Mouse (Mus musculus) frontal cortex, postnatal 36 days (tissue): Measurements from ENCODE around the gene Rnase2a.
A peak's percentile ranks its signal among the peaks of the same experiment; 100 is the strongest.
"Not testable (repeated sequence)": the region's sequence is repeated elsewhere in the genome, so short reads cannot be mapped to it uniquely, and the experiment has no call there.

Experiments
- DNase-seq, 2 experiments: peaks; one replicate each; pipeline ENCODE4 v3.0.0; 2022; ENCODE audit warnings: low spot score in 2 of 2

Gene Rnase2a

DNA sequence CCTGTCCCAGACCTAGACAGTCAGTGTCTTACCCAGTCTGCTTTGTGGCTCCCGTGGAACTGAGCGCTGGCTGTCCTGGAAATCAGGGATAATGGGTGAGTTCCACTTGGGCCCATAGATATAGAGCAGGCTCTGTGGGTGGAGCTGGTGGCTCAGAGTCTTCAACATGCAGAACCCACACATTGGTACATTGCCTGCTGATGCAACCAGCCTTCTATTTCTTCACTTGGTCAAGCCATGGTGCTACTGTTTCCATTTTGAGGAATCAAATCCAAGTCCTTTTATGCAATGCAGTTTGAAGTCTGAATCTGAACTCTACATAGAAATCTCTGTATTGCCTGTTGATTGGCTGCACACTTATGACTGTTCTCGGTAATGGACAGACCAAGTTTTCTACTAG is at the start of gene Rnase2a:
TSS of gene Rnase2a (minus strand) at position 72 of the 400 bp plus-strand sequence.
- DNase-seq, result no peak

GRCm38 (mm10) chr14:51291505-51291904 is 35.6 kb upstream of the Rnase2a start:
- DNase-seq, result no peak

- not testable (repeated sequence) for DNase-seq
Observed at GRCm38 (mm10) chr14:51278515-51278914, 22.6 kb upstream of the Rnase2a start.

DNA sequence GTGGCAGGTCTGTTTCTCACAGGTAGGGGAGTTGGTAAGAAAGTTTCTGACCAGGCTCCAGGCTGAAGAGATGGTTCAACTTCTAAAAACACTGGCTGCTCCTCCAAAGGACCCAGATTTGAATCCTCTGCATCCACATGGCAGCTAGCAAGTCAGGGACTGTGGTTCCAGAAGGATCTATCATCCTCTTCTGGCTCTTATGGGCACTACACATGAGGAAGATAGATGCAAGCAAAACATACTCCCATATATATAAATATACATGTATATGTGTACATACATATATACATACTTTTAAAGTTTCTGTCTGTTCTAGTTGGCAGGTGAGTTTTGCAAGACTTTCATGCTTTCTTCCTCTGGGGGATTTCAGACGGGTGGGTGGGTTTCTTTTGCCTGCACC is 12.8 kb upstream of the Rnase2a start:
- no peak for DNase-seq

GRCm38 (mm10) chr14:51266113-51266512 is 10.2 kb upstream of the Rnase2a start:
- peak; percentile 67 to 72 for DNase-seq

- DNase-seq, result no peak
Observed at GRCm38 (mm10) chr14:51265667-51266066, 9.8 kb upstream of the Rnase2a start.

- no peak for DNase-seq
Observed at GRCm38 (mm10) chr14:51262397-51262796, 6.5 kb upstream of the Rnase2a start.

DNA sequence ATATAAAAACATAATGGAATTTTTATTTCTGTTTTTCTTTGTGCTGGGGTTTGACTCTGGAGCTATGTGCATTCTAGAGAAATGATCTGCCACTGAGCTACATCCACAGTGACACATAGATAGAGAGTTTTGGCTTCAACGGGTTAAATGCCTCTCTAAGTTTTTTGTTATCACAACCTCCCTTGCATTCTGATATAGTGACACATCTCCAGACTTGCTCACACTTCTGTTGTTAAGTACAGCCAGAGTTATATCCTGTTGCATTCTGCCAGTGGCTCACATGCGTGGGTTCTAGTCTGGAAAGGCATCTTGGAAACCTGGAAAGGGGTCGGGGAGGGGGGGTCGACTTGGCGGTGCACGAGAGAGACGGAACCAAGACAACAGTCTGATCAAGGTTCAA is 3.8 kb upstream of the Rnase2a start:
- DNase-seq, result no peak

DNA sequence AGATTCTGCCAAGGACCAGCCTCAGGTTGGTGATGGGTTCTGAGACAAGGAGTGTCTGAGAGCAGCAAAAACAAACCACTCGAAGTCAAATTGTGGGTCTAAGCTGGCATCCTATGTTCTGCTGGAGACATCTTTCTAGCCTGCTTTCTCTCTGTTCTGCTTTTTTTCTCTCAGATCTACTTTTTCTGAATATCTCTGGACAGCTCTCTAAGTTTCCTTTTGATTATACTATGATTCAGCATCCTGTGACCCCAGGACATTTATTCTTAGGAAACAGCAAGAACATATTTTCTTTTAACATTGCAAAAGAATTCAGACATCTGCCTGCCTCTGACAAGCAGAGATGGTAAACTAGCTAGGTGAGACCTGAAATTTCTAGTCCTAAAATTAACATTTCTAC is 2.3 kb downstream of the Rnase2a start:
- no peak for DNase-seq

GRCm38 (mm10) chr14:51252206-51252605 is 3.7 kb downstream of the Rnase2a start:
- DNase-seq, result not testable (repeated sequence)

GRCm38 (mm10) chr14:51250348-51250747 is 5.6 kb downstream of the Rnase2a start:
- DNase-seq, result no peak

DNA sequence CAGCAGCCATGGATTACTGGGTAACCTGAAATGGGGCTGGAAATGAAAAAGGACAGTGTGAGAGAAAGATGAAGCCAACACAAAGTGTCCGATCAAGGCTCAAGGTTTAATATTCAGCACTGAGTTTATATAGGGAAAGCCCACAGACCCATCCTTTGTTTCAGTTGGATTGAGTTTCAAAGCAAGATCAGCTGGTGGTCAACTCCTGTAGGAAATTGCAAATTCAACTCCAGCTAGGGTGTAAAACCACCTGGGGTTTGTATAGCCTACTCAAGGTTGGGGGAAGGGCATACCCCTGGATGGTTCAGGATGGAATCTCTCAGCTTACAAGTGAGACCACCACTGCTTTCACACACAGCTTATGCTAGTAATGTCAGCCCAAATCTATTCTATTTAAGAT is 8.2 kb downstream of the Rnase2a start:
- no peak for DNase-seq

DNA sequence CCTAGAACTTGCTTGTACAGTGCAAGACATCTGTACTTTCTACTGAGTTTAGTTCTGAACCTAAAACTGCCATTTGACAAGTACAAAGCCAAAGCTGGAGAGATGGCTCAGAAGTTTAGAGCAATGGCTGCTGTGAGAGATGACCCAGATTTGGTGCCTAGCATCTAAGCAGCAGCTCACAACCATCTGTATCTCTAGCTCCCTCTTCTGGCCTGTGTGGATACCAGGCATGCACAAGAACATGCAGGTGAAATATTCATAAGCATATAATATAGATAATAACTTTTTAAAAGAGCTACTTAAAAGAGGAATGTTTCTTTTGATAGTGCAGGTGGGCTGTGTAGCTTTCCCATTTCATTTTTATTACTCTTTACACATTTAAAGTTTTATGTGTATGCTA is 15.0 kb downstream of the Rnase2a start:
- peak; percentile 7 to 45 for DNase-seq

DNA sequence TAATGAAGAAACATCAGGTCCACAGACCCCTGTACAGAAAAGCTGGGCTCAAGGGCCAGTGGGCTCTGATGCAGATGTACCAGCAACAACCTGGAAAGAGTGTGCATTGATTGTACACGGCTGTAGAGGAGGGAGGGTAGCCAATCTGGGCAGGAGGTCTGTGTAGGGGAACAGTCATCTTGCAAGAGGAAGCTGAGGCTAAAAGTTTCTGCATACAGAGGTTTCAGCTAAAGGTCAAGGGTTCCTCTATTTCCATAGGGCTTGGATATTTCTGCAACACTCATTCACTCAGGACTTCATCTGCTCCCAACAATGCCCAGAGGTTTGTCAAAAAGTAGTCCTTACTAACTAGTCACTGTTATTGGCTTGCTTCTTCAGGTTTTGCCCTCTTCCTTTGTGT is 18.4 kb downstream of the Rnase2a start:
- not testable (repeated sequence) for DNase-seq

DNA sequence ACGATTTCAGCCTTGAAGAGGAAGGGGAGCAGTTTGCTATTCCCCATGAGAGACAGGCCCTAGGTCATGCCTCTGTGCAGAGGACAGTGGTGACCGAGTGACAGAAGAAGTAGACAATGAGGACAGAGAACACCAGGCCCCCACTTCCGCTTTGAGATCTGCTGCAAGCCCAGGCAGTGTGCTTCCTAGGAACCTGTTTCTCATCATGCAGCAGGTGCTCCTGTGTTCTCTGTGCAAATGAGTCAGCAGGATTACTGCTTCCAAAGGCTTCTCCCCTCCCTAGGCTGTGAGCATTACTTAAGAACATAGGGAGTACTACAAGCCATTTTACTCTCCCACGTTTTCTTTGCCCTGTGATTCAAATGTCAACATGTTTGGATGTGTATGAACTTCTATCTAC is 26.3 kb downstream of the Rnase2a start:
- DNase-seq, result not testable (repeated sequence)

GRCm38 (mm10) chr14:51220075-51220474 is 35.8 kb downstream of the Rnase2a start:
- not testable (repeated sequence) for DNase-seq
